Mouse (Mus musculus): Measurements from ENCODE around the gene Gm21992.

- no peak for TF ChIP-seq EP300 (IDR thresholded peaks at IDR 0.05; ENCODE audit: low read depth)
- no peak for TF ChIP-seq CTCF (IDR thresholded peaks at IDR 0.05; ENCODE audit: low read depth)
Observed at GRCm38 (mm10) chr19:4782891-4783290, 28.5 kb downstream of the Gm21992 start.
